Mouse (Mus musculus) gastrocnemius, adult 8-10 months (tissue): ENCODE measurements at regions not wholly inside any gene's neighbourhood (a gene's known extent, or its start where the extent isn't known, plus 50 kb on each side); places are given as distances from the start of the nearest gene placed in this dataset.

Experiments used
- DNase-seq, 2 experiments: peaks; one replicate each; pipeline ENCODE4 v3.0.0; 2022; ENCODE audit warnings: low spot score in 2 of 2

GRCm38 (mm10) chr2:166241310-166241709 lies 85.8 kb upstream of the Sulf2 start:
- DNase-seq = no peak

GRCm38 (mm10) chr2:166240056-166240455 lies 84.6 kb upstream of the Sulf2 start:
- no peak for DNase-seq

DNA sequence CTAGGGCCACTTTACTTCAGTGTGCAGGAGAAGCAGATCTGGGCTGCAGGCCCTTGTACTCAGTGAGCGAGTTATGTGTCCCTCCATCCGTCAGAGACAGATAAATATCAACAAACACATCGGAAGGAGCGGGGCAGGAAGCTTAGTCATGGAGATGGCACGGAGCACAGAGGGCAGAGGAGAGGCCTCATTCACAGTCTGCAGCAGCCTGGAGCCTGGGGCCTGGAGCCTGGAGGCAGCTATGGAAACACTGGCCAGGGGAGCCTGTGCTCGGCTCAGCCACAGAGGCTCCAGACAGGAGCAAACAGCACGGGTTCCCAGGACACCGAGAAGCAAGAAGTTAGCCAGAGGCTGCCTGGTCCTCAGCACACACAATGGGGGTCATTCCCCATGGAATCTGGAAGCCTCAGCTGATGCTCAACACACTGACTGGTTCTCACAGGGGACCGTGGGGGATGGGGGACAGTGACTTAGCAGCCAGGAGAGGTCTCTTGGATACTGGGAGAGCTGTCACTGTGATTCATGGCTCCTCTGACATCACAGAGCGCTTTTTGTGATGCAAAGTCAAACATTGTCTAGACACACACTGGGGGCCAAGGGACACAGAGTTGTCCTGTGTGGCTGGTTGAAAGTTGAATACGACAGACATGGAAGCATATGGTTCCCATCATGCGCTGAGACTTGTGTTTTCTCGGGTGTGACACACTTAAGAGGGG lies 82.2 kb upstream of the Sulf2 start:
- no peak for DNase-seq

DNA sequence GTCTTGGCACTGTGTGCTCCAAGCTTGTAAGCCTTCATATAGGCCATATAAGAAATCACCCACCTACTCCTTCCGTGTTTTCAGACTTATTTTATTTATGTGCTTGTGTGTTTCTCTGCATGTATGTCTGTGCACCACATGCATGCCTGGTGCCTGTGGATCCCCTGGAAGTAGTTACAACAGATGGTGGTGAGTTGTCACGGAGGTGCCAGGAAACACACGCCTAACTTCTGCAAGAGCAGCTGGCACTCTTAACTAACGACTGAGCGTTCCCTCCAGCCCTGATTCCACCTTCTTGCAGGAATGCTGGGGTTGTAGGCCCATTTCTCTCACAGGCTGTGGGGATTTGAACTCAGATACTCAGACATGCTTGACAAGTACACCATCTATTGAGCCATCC lies 80.6 kb upstream of the Sulf2 start:
- DNase-seq = no peak

- DNase-seq = no peak
Observed at GRCm38 (mm10) chr2:166234579-166235212, 79.2 kb upstream of the Sulf2 start.

GRCm38 (mm10) chr2:166233246-166233645 lies 77.8 kb upstream of the Sulf2 start:
- DNase-seq = no peak

- DNase-seq = no peak
Observed at GRCm38 (mm10) chr2:166232376-166232775, 76.9 kb upstream of the Sulf2 start.

GRCm38 (mm10) chr2:166230617-166231016 lies 75.2 kb upstream of the Sulf2 start:
- DNase-seq = no peak

- no peak for DNase-seq
Observed at GRCm38 (mm10) chr2:166228356-166228755, 72.9 kb upstream of the Sulf2 start.

- no peak for DNase-seq
Observed at GRCm38 (mm10) chr2:166227496-166227895, 72.0 kb upstream of the Sulf2 start.

- no peak for DNase-seq
Observed at GRCm38 (mm10) chr2:166226929-166227328, 71.5 kb upstream of the Sulf2 start.

DNA sequence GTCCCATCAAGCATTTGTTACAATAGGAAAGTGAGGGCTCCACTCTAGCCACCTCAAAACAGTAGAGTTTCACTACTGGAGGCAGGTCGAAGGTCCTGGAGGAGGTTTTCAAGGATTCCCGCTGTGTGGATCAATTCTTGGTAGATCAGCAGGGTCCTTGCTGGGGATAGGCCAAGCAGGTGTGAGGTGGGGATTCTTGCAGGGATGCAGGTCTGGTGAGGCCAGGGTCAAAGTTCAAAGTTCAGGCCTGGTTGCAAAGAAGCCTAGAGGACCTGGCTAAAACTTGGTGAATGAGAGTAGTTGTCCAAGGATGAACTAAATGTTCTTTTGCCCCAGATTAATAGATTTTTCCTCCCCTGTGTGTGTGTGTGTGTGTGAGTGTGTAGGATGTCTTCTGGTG lies 70.9 kb upstream of the Sulf2 start:
- no peak for DNase-seq

DNA sequence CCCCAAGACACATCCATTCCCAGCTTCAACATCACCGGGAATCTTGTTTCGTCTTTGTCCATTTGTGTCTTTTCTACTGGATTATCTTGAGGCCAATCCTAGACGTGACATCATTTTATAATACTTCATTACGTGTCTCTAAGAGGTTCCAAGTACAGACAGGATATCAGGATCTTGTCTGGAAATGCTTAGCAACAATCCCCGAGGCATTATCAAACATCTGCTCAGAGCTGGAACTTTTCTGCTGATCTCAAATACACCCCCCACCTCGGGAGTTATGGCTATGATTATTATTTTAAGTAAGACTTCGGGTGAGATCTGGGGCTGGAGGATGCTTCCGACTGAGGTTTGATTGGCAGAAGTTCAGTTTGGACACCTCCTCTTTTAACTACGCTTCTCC lies 69.9 kb upstream of the Sulf2 start:
- DNase-seq = no peak

DNA sequence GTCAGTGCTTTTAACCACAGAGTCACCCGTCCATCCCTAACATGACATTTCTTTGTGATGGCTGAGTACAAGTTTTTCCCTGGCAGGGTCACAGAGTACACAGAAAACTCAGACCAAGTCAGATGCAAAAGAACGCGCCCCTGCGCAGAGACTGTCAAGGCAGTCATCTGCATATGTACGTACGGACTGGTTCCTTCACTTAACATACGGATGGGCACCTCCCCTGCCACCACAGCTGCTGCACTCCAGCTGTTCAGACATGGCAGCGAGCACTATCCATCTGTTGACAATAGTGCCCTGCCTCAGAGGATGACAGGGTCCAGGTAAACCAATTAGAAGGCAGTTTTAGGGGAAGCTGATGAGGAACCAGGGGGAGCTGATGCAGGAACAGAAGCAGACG lies 63.3 kb upstream of the Sulf2 start:
- DNase-seq = no peak

DNA sequence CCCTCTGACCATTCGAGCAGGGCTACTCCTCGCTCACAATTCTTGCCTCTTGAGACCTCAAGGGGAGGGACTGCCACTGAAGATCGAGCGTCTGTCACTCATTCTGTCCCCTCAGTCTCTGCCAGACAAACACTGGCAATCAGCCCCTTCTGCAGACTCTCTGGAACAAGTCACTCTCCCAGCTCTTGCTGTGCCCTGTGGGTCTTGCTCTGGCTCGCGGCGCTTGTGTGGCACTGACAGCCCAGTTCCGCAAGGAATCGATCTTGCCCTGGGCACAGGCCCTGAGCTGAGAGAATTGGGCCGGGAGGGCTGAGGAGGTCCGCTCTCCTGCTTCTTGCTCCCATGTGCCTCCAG lies 61.0 kb upstream of the Sulf2 start:
- no peak for DNase-seq

DNA sequence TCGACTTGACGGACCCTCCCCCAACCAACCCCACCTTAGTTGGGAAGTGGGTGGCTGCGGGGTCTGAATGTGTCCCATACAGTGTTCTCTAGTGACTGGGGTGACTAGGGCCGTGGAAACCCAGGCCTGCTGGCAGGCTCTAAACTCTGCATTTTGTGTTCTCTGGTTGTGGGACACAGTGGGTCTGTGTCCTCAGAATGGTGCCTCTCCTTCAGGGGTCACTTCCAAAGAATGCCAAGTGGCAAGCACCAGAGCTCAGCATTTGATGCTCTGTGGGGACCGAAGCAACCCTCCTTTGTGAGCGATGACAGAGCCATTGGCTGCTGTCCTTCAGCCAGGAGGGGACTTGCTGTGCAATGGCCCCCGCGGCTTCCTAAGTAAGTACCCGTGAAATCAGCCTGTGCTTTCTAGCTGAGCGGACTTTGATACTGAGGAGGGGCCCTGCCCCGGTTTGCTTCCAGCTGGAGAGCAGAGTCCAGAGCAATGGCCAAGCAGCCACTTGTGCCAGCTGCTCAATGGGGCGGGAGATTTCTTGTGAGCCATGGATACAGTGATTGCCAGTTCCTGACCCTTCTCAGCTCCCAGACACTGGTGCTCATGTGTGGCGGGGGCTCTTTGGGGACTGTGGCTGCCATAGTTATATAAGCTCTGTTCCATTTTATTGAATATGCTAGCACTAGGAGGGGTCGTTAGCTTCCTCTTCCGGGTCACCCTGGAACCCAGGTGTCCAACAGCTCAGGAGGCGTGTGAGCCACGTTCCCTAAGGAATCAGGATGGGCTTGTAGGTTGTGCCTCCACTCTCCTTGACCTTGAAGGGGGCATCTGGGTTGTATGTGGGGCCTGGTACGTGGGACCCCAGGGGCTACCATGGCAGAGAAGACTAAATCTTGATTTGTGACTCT lies 60.4 kb upstream of the Sulf2 start:
- DNase-seq = no peak

DNA sequence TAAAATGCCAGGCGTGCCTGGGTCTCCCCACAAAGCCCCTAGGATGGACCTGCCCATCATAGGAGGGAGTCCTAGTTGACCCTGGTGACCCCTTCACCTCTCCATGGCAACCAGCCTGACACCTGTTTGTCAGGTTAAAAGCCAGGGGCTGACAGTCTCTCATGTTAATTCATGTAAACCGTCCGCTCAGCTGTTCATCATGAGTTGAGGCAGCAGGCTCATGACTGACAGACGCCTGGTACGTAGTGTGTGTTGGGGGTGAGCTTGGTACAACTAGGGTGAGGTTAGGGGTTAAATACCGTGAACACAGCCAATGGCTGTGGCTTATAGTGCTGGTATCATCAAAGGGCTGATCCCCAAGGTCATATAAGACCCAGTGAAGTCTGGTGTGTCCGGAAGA lies 59.7 kb upstream of the Sulf2 start:
- no peak for DNase-seq

DNA sequence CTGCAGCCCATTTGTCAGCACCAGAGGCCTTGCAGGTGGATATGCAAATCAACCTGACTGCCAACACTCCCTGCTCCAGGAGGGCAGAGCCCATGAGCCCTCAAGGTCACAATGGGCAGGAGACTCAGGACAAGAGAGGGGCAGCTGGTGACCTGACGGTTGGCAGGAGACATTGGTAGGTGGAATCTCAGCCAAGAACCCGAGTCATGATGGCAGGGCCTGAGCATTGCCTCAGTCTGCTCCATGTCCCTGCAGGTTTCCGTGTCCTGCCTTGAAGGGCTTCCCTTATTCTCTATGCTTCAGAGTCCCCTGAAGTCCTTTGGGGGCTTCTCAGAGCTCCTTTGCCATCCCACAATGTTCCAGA lies 51.7 kb upstream of the Sulf2 start:
- DNase-seq = no peak

DNA sequence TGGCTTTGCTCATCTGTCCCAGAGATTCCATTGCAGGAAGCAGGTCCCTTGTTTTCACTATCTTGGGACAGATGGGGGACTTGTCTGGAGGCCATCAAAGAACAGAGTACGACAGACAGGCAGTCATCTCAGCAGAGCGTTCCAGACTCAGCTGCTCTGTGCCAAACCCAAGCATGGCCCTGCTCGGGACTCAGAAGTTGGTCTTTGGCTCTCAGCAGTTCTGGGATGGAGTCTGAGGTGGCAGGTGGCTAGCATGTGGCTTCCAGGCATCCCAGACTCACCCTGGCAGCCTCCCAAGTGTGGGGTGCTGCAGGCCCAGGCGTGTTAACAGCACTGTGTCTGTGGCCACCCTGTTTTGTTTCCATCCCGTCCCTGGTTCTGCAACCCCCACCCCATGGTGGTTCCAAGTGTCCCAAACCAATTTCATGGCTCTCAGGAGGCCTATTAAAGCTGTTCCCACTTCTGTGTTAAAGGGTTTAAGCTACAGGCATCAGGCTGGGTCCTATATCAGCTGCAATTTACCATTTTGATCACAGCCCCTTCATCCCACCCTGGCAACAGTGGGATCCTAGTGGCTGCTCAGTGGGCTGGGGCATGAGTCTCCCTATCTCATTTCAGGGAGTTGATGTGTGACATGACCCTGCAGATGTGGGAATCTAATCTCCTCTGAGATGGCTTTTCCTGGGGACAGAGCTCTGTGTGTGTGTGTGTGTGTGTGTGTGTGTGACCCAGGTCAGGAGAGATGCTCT lies 51.1 kb upstream of the Sulf2 start:
- DNase-seq = no peak
